ENCODE assay signal across 17 mouse cellular contexts in genomic region chr3:107034776-107035175, GRCm38 (mm10). TPM values are rescaled to one million over a fixed set of nuclear protein-coding genes. Genes with fewer than 3 reads are reported as not detected.
A peak's percentile ranks its signal among the peaks of the same experiment; 100 is the strongest.
DNase-seq lines count a peak whose midpoint lies in the region; ATAC-seq and TF ChIP-seq lines count a peak whose summit lies in the region.
"Had no signal": no experiment of that assay in that cellular context is flagged by ENCODE, and none has a peak within 500 bp of the region (broad histone marks: within the 10 kb centered on the region; RNA-seq: fewer than 3 reads in every experiment).

No protein-coding gene starts in this region.

- no peaks in the 10 kb centered on the region for H3K36me3 ChIP-seq in midbrain, embryonic 10.5 days
- no peaks in the 10 kb centered on the region for H3K36me3 ChIP-seq in midbrain, embryonic 11.5 days (ENCODE audit: control insufficient read depth, insufficient read depth, low read length)
- H3K36me3 ChIP-seq in neural tube, embryonic 15.5 days: no peaks in the 10 kb centered on the region
- H3K36me3 ChIP-seq: heart, embryonic 13.5 days; liver, embryonic 13.5 days; stomach, embryonic 15.5 days had no signal

- H3K27ac ChIP-seq in midbrain, embryonic 10.5 days (replicated peaks): no peak overlapping the region
- H3K27ac ChIP-seq in midbrain, embryonic 11.5 days (ENCODE audit: low read depth, low read length): no peak overlapping the region
- H3K27ac ChIP-seq in neural tube, embryonic 15.5 days (replicated peaks): no peak overlapping the region
- no peak overlapping the region for H3K27ac ChIP-seq in layer of hippocampus, adult 2 months
- H3K27ac ChIP-seq: heart, embryonic 13.5 days; liver, embryonic 13.5 days; stomach, embryonic 15.5 days had no signal

- peak overlapping the region; percentile 78; the same call in 1 of the 2 replicates for H3K4me3 ChIP-seq in midbrain, embryonic 10.5 days
- no peak overlapping the region for H3K4me3 ChIP-seq in midbrain, embryonic 11.5 days (ENCODE audit: low read depth, low read length)
- H3K4me3 ChIP-seq in neural tube, embryonic 15.5 days (replicated peaks): peak overlapping the region; percentile 69; the same call in 1 of the 2 replicates
- H3K4me3 ChIP-seq in layer of hippocampus, adult 2 months: no peak overlapping the region

- H3K27me3 ChIP-seq in midbrain, embryonic 10.5 days (ENCODE audit: low read depth, poor library complexity, severe bottlenecking): peaks cover 15% of the 10 kb centered on the region
- no peaks in the 10 kb centered on the region for H3K27me3 ChIP-seq in midbrain, embryonic 11.5 days (ENCODE audit: control insufficient read depth, insufficient read depth, low read length)
- no peaks in the 10 kb centered on the region for H3K27me3 ChIP-seq in neural tube, embryonic 15.5 days (replicated peaks)

- H3K4me1 ChIP-seq in midbrain, embryonic 10.5 days: peaks cover 51% of the 10 kb centered on the region
- peaks cover 26% of the 10 kb centered on the region for H3K4me1 ChIP-seq in midbrain, embryonic 11.5 days (ENCODE audit: control insufficient read depth, insufficient read depth, low read length)
- peaks cover 41% of the 10 kb centered on the region for H3K4me1 ChIP-seq in neural tube, embryonic 15.5 days

- no peak overlapping the region for H3K9ac ChIP-seq in midbrain, embryonic 11.5 days (ENCODE audit: low read length)
- H3K9ac ChIP-seq in neural tube, embryonic 15.5 days (replicated peaks): no peak overlapping the region; the same call in 1 of the 2 replicates

- 80% methylated on average over 2 of the region's 2 CpGs for WGBS in midbrain, embryonic 10.5 days
- 71% methylated on average over 2 of the region's 2 CpGs for WGBS in midbrain, embryonic 11.5 days
- 64% methylated on average over 2 of the region's 2 CpGs for WGBS in neural tube, embryonic 15.5 days

- H3K9me3 ChIP-seq in midbrain, embryonic 10.5 days (replicated peaks): no peaks in the 10 kb centered on the region
- no peaks in the 10 kb centered on the region for H3K9me3 ChIP-seq in midbrain, embryonic 11.5 days (ENCODE audit: control insufficient read depth, low read length)
- no peaks in the 10 kb centered on the region for H3K9me3 ChIP-seq in neural tube, embryonic 15.5 days (replicated peaks)
- H3K9me3 ChIP-seq: heart, embryonic 13.5 days; liver, embryonic 13.5 days; stomach, embryonic 15.5 days had no signal

- no peak overlapping the region for H3K4me2 ChIP-seq in midbrain, embryonic 11.5 days
- H3K4me2 ChIP-seq in neural tube, embryonic 15.5 days: peak overlapping the region; percentile 86; the same call in 1 of the 2 replicates

- no peak for TF ChIP-seq CTCF in layer of hippocampus, adult 2 months (conservative IDR thresholded peaks at IDR 0.05)

- ATAC-seq in midbrain, embryonic 11.5 days (ENCODE audit: low FRiP score): no peak
- ATAC-seq in granulocyte monocyte progenitor cell, adult 5-6 weeks (replicated peaks; ENCODE audit: poor library complexity, severe bottlenecking): peak; percentile 31
- ATAC-seq in megakaryocyte, adult 5-6 weeks (ENCODE audit: poor library complexity, severe bottlenecking): peak; percentile 5; the same call in 1 of the 2 replicates
- no peak for ATAC-seq in neural tube, embryonic 15.5 days (ENCODE audit: low FRiP score)
- ATAC-seq: activated CD4-positive, CD25-positive, alpha-beta regulatory T cell, adult 4 months had no signal

- no peak for DNase-seq in midbrain, embryonic 10.5 days (ENCODE audit: low spot score)
- DNase-seq in midbrain, embryonic 11.5 days (ENCODE audit: low spot score, missing footprints): no peak
- DNase-seq in embryo, embryonic 9.5 days (ENCODE audit: extremely low spot score): no peak
- DNase-seq in layer of hippocampus, adult 2 months (ENCODE audit: low spot score in 2 of 2): no peak
- no peak for DNase-seq in kidney, adult 9 months
- DNase-seq: cerebellum, adult 2 months; embryo, embryonic 11 days; gastrocnemius, postnatal 25 days; kidney, postnatal 25 days; liver, embryonic 13.5 days; thymus, postnatal 36 days had no signal

RNA-seq across cellular contexts. Expression of gene Kcna3, which starts 1.2 kb away (rescaled TPM):
- polyA plus RNA-seq in midbrain, embryonic 10.5 days (2016; fragmentation: Nextera tagmentation; extraction: Ambion mirVana): 3.2 and 3.4 TPM in 2 replicates
- 4.1 and 4.6 TPM in 2 replicates for polyA plus RNA-seq in midbrain, embryonic 11.5 days (2014; fragmentation: Nextera tagmentation; extraction: Ambion mirVana)
- total RNA-seq in granulocyte monocyte progenitor cell, adult 5-6 weeks (2014; fragmentation: Nextera tagmentation): 8.4 and 15.0 TPM in 2 replicates
- total RNA-seq in granulocyte monocyte progenitor cell, adult 5-6 weeks (2017): 4.4 and 5.1 TPM in 2 replicates
- 13.3 and 17.4 TPM in 2 replicates for total RNA-seq in megakaryocyte, adult 5-6 weeks (2015)
- 5.6 and 6.9 TPM in 2 replicates for total RNA-seq in megakaryocyte, adult 5-6 weeks (2017)
- polyA plus RNA-seq in neural tube, embryonic 15.5 days (2015; fragmentation: Nextera tagmentation; extraction: Ambion mirVana): 7.9 and 9.2 TPM in 2 replicates
- total RNA-seq in layer of hippocampus, adult 2 months (2021): 10 to 100 TPM; 21.1 to 21.4 TPM
- total RNA-seq: gastrocnemius, postnatal 25 days had no signal

Comparison
In these comparisons a context has a peak if more than half of its experiments do, and no peak if none do; other contexts are left out.
1. H3K4me3 ChIP-seq: peak in midbrain, embryonic 10.5 days (single experiment) and neural tube, embryonic 15.5 days (single experiment); none in midbrain, embryonic 11.5 days (single experiment) and layer of hippocampus, adult 2 months (single experiment).
2. ATAC-seq: peak in granulocyte monocyte progenitor cell, adult 5-6 weeks (single experiment) and megakaryocyte, adult 5-6 weeks (single experiment); none in midbrain, embryonic 11.5 days (single experiment) and neural tube, embryonic 15.5 days (single experiment).